Mouse (Mus musculus) cerebellum, adult 9-10 months (tissue): ENCODE results near the gene Map3k15.

Experiments used
- DNase-seq: peaks from one replicate; pipeline ENCODE4 v3.0.0; 2022

Gene Map3k15

DNA sequence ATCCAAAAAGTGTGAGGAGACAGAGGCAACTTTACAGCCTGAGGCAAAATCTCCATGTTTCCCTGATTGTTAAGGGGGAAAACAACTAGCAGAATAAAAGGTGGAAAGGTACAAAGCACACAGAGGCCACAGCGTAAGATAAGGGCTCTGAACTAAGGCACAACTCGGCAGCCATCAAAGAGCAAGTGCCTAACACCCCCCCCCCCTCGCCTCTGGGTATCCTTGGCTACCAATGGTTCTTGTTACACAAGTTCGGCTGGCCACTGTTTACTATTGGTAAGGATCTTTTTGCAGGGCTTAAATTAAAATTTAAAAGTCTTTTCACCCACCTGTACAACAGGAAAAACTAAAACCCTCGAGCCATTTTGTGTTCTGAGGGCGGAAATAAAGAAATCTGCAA is 147.5 kb downstream of the Map3k15 start:
- no peak for DNase-seq

DNA sequence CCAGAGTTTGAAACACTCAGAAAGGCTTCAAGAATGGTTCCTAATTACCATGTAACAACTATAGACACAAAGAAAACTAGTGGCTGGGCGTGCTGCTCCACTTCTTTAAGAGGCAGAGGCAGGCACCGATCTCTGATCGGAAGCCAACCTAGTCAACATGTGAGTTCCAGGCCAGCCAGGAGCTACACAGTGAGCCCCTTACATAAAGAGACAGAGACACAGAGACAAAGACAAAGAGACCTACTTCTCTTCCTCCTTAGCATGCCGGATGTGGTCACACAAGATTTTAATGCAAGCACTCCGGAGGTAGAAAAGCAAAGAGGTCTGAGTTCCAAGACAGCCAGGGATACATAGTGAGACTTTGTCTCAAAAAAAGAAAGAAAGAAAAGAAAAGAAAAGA is 147.9 kb downstream of the Map3k15 start:
- DNase-seq, result no peak

DNA sequence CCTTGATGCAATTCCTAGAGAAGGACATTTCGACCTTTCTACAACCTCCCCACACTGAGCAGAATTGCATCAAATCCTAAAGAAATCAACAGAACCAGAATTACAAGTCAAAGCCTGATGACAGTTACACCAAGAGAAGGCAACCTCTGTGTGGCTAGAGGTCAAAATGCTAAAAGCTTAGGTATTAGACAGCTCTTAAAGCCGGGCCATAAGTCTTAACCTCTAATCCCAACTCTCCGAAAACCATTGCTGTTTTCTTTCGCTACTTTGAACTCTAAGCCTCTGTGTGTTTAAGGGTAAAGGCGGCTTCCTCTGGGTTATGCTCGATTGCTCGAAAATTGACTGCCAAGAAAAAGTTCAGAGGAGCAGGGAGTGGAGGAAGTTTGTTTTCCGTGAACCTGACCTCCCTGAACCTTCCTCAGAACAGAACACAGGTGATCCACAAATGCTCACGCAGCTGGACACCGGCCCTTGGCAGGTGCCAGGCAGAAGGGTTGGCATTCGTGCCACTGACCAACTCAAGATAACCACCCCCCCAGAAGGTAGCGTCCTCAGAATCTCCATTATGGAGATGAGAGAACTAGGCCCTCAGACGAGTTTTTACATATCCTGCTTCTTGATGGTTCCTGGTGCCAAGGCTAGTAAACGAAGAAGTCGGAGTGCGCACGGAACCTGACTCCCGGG is 149.1 kb downstream of the Map3k15 start:
- no peak for DNase-seq

DNA sequence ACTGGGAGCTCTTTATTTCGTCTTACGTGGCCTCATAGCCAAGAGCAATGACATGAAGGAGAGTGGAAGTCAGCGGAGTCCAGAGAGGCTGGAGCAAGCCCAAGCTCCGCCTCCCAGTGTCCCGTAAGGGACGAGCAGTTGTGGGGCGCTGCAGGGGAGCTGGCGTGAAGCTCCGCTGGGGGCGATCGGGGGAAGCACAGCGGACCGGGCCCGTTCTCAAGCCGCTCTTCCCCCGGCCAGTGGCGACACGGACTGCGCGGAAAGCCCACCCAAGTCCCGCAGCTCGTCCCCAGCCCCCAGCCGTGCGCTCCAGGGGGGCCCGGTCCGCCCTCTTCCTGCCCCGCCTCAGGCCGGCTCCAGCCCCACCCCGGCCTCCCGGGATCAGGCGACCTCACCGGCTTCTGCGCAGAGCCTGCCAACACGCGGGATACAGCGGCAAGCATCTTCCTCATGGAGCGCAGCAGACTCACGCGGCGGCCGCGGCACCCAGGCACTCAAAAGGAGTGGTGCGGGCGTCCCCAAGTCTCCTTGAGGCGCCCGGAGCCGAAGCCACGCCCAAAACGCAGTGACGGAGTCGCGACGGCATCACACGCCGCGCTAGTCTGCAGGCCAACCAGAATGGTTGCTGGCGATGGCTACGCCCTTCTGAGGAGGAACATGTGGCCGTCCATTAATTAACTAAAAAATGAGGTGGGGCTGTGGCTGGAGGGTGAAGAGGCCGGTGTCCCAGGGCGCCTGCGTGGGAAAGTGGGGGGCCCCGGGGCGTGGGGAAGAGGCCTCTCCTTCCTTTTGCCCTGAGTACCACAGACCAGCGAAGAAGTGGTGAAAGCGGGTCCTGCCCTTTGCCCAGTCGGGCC is 149.9 kb downstream of the Map3k15 start, which contains the start of gene Pdha1:
TSS of gene Pdha1 (minus strand) at position 553 of the 857 bp plus-strand sequence.
- DNase-seq, result peak; percentile 85

DNA sequence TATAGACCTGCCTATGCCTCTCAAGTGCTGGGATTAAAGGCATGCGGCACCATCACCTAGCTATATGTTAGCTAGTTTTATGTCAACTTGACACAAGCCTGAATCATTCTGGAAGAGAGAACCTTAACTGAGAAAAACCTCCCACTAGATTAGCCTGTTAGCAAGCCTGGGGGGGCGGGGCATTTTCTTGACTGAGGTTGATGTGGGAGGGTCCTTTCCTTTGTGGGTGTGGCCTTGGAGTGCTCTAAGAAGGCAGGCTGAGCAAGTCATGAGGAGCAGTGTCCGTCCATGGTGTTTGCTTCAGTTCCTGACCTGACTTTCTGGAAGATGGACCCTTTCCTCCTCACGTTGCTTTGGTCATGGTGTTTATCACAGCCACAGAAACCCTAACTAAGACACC is 158.6 kb downstream of the Map3k15 start:
- no peak for DNase-seq

DNA sequence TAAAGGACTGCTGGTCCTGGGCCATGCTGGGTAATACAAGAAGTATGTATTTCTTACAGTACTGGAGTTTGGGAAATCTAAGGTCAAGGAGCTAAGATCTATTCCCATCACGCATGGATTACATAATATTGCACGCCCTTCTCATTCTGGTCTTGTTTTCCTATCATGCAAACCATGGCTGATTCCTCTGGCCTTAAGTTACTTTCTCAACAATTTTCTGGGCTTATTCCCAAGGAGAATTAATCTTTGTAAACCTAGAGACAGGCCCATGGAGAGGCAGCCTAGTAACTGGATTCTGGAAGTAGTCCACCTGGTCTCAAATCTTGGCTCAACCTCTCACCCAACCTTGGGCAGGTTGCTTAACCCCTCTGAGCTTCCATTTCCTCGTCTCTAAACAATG is 159.2 kb downstream of the Map3k15 start:
- DNase-seq, result no peak

DNA sequence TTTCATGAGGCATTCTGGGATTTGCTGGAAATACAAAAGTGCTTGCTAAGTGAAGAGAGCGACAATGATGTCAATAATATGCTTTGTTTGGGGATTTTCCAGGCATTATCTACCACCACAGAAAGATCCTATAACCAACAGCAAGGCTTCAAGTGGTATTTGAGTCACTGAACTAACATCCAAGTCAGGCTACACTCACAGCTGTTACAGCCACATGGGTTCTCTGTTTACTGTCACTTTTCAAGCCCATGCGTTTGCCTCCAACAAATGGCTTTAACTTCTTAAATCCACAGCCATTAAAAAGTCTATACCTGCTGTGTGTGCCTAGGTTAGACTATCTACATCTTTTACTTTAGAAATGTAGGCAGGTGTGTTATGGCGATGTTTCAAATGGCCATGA is 160.6 kb downstream of the Map3k15 start:
- DNase-seq, result no peak

DNA sequence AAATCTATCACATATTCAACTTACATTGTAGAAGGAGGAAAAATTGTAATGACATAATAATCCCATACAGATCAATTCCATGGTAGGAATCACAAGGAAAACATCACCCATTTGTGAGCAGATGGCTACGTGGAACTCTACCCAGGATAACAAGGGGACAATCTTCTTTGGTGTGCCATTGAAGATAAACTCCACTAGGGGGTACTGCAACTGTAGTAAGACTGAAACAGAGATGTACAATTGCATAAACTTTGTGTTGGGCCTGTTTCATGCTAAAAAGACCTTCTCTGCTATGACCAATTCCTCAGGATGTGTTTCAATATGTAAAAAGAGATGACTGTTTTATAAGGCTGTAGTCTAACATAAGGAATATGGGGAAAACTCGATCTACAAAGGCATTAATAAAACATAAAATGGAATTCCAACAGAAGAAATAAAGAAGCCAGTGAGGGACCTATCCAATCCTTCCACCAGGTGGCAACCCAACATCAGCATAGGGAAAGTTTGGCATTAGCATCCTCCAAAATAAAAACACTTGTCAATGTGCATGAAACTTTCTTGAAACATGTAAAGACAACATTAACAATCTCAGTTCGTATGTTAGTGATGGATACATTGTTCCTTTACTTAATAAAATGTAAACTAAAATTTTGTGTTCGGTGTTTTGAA is 165.0 kb downstream of the Map3k15 start:
- no peak for DNase-seq

DNA sequence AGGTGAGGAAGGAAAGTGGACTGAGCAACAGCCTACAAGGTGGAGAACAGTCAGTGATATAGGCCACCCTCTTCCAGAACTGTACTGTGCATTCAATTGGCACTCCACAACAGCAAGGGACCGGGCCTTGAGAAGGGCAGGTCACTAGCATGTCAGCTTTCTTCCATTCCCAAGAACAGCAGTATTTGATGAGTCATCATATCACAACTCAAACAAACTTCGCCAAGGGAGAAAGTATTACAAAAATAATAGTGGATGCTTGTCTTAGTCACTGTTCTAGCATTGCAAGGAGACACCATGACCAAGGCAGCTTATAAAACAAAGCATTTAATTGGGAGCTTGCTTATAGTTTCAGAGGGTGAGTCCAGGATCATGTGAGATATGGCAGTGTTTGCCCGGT is 176.0 kb downstream of the Map3k15 start:
- no peak for DNase-seq

DNA sequence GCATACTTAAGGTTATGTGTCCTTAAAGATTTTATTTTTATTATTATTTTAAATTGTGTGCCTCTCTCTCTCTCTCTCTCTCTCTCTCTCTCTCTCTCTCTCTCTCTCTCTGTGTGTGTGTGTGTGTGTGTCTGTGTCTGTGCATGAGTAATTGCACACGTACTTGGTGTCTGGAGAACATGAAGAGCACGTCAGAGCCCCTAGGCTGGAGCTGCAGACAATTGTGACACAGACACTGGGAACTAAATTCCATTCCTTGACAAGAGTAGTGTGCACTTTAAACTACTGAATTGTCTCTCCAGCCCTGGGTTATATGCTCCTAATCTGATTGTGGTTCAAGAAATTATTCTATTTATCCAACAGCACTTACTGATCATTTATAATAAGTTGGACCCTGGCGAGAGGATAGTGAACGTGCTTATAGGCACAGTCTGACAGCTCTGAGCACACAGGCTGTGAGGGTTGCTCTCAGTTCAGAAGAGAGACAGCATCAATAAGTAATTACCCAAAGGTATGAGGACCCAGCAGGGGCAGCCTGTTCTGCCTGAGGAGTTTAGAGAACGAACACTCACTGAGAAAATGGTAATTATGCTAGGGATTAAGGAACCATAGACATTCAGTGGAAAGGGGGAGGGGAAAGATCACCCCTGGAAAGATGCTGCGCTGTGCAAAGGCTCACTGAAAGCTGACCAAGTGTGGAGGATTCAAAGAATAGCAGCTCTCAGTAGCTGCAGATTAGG is 178.2 kb downstream of the Map3k15 start:
- DNase-seq, result no peak

DNA sequence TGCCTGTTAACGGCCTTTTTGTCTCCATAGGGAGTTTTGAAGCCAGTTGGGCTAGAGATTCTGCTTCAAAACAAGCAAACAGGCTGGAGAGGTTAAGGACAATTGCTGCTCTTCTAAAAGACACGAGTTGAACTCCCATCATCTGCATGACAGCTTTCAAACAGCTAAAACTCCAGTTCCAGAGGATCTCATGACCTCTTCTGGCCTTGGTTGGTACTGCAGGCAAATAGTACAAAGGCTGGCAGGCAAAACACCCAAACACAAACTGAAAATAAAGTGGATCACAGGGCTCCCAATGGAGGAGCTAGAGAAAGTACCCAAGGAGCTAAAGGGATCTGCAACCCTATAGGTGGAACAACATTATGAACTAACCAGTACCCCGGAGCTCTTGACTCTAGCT is 181.9 kb downstream of the Map3k15 start:
- peak; percentile 59 for DNase-seq
